Mouse (Mus musculus): ENCODE measurements at regions not wholly inside any gene's neighbourhood (a gene's known extent, or its start where the extent isn't known, plus 50 kb on each side); places are given as distances from the start of the nearest gene placed in this dataset.
A peak's percentile ranks its signal among the peaks of the same experiment; 100 is the strongest.

GRCm38 (mm10) chr4:34336971-34337797 lies 213.6 kb upstream of the Akirin2 start:
- DNase-seq (ENCODE audit: low spot score in 2 of 2): peak in 1 of 2 experiments; percentile 25

GRCm38 (mm10) chr4:34337852-34338251 lies 212.9 kb upstream of the Akirin2 start:
- no peak for DNase-seq (ENCODE audit: low spot score in 2 of 2)

- no peak for DNase-seq (ENCODE audit: low spot score in 2 of 2)
These were observed 210.7 kb upstream of the Akirin2 start for GRCm38 (mm10) chr4:34340057-34340456.

- DNase-seq (ENCODE audit: low spot score in 2 of 2): no peak
These were observed 179.3 kb upstream of the Akirin2 start for GRCm38 (mm10) chr4:34371281-34372032.

GRCm38 (mm10) chr4:34386338-34386967 lies 164.3 kb upstream of the Akirin2 start:
- DNase-seq (ENCODE audit: low spot score in 2 of 2): no peak

GRCm38 (mm10) chr4:34391499-34391898 lies 159.2 kb upstream of the Akirin2 start:
- DNase-seq (ENCODE audit: low spot score in 2 of 2): peak in 1 of 2 experiments; percentile 10

GRCm38 (mm10) chr4:34403061-34403460 lies 147.7 kb upstream of the Akirin2 start:
- no peak for DNase-seq (ENCODE audit: low spot score in 2 of 2)

GRCm38 (mm10) chr4:34407181-34407580 lies 143.6 kb upstream of the Akirin2 start:
- DNase-seq (ENCODE audit: low spot score in 2 of 2): no peak

- DNase-seq (ENCODE audit: low spot score in 2 of 2): no peak
These were observed 129.8 kb upstream of the Akirin2 start for GRCm38 (mm10) chr4:34420970-34421369.

- DNase-seq (ENCODE audit: low spot score in 2 of 2): no peak
These were observed 126.5 kb upstream of the Akirin2 start for GRCm38 (mm10) chr4:34424131-34424646.

- DNase-seq (ENCODE audit: low spot score in 2 of 2): no peak
These were observed 121.7 kb upstream of the Akirin2 start for GRCm38 (mm10) chr4:34429003-34429402.

GRCm38 (mm10) chr4:34429456-34430235 lies 121.1 kb upstream of the Akirin2 start:
- no peak for DNase-seq (ENCODE audit: low spot score in 2 of 2)

- no peak for DNase-seq (ENCODE audit: low spot score in 2 of 2)
These were observed 113.4 kb upstream of the Akirin2 start for GRCm38 (mm10) chr4:34437316-34437715.

- no peak for DNase-seq (ENCODE audit: low spot score in 2 of 2)
These were observed 101.2 kb upstream of the Akirin2 start for GRCm38 (mm10) chr4:34449582-34449981.

- DNase-seq (ENCODE audit: low spot score in 2 of 2): no peak
These were observed 88.1 kb upstream of the Akirin2 start for GRCm38 (mm10) chr4:34462591-34462990.

GRCm38 (mm10) chr4:34465845-34466244 lies 84.9 kb upstream of the Akirin2 start:
- no peak for DNase-seq (ENCODE audit: low spot score in 2 of 2)

GRCm38 (mm10) chr4:34466309-34466708 lies 84.4 kb upstream of the Akirin2 start:
- DNase-seq (ENCODE audit: low spot score in 2 of 2): no peak

- no peak for DNase-seq (ENCODE audit: low spot score in 2 of 2)
These were observed 82.6 kb upstream of the Akirin2 start for GRCm38 (mm10) chr4:34468096-34468495.

GRCm38 (mm10) chr4:34475792-34476448 lies 74.8 kb upstream of the Akirin2 start:
- DNase-seq (ENCODE audit: low spot score in 2 of 2): no peak

- no peak for DNase-seq (ENCODE audit: low spot score in 2 of 2)
These were observed 66.5 kb upstream of the Akirin2 start for GRCm38 (mm10) chr4:34484273-34484672.

GRCm38 (mm10) chr4:34485574-34485973 lies 65.2 kb upstream of the Akirin2 start:
- no peak for DNase-seq (ENCODE audit: low spot score in 2 of 2)

All from cerebellum, postnatal 4 days (tissue).